ENCODE assay signal across 11 mouse cellular contexts in the genomic region with DNA sequence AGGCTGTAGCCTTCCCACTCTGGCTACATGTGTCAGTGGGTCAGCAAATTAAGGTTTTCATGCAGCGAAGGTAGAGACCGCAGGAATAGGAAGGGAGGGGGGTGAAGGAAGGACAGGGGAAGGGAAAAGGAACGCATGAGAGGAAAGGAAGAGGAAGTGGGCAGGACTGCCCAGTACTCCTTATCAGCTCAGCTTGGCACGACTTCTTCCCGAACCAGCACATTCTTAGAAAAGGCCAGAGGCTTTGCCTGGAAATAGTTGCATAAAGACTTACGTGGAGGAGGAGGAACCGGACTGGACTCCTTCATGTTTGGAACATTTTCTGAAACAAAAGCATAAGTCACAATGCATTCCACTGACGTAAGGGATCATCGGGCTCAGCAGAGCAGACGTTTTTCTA.
DNase-seq lines count a peak whose midpoint lies in the region; TF ChIP-seq lines count a peak whose summit lies in the region.
"Had no signal": no experiment of that assay in that cellular context is flagged by ENCODE, and none has a peak within 500 bp of the region (broad histone marks: within the 10 kb centered on the region; RNA-seq: fewer than 3 reads in every experiment).

No protein-coding gene starts in this region.

- peak; percentile 26 for DNase-seq in kidney, postnatal 10 days
- no peak for DNase-seq in kidney, adult 18-20 months
- DNase-seq in embryonic facial prominence, embryonic 10.5 days (ENCODE audit: low spot score), result no peak
- DNase-seq in heart, postnatal 4 days, result peak; percentile 41
- DNase-seq in lung, postnatal 36 days, result peak; percentile 75
- no peak for DNase-seq in thymus, adult 2 months
- no peak for DNase-seq in left cerebral cortex, adult 11 months (ENCODE audit: low spot score)
- DNase-seq in adrenal gland, adult 2 months, result no peak

- no peak for TF ChIP-seq POLR2A in thymus, adult 2 months (IDR thresholded peaks at IDR 0.05; ENCODE audit: control insufficient read depth, extremely low read depth, insufficient read depth, low read length, poor library complexity)

- H3K9me3 ChIP-seq in embryonic facial prominence, embryonic 10.5 days, result no peaks in the 10 kb centered on the region
- H3K9me3 ChIP-seq: hindbrain, embryonic 12.5 days; midbrain, embryonic 12.5 days; neural tube, embryonic 13.5 days had no signal

- H3K27me3 ChIP-seq in embryonic facial prominence, embryonic 10.5 days (replicated peaks; ENCODE audit: low read depth, poor library complexity, severe bottlenecking), result no peaks in the 10 kb centered on the region
- H3K27me3 ChIP-seq in thymus, adult 2 months (ENCODE audit: control insufficient read depth, insufficient read depth, low read length), result no peaks in the 10 kb centered on the region
- H3K27me3 ChIP-seq: hindbrain, embryonic 12.5 days; midbrain, embryonic 12.5 days; neural tube, embryonic 13.5 days had no signal

- TF ChIP-seq CTCF in thymus, adult 2 months (IDR thresholded peaks at IDR 0.05; ENCODE audit: borderline replicate concordance, control insufficient read depth, extremely low read depth, insufficient read depth, low read length, poor library complexity), result no peak

- WGBS in embryonic facial prominence, embryonic 10.5 days, result 77% methylated on average over 10 of the region's 10 CpGs
- 64% methylated on average over 10 of the region's 10 CpGs for WGBS in thymus, adult 2 months

- peaks cover 5% of the 10 kb centered on the region; the same call in 1 of the 2 replicates for H3K36me3 ChIP-seq in embryonic facial prominence, embryonic 10.5 days (replicated peaks)
- H3K36me3 ChIP-seq in thymus, adult 2 months (ENCODE audit: control insufficient read depth, insufficient read depth, low read length), result peaks cover 6% of the 10 kb centered on the region
- H3K36me3 ChIP-seq: hindbrain, embryonic 12.5 days; midbrain, embryonic 12.5 days had no signal

- H3K4me3 ChIP-seq in embryonic facial prominence, embryonic 10.5 days, result no peak overlapping the region
- no peak overlapping the region for H3K4me3 ChIP-seq in thymus, adult 2 months (ENCODE audit: control insufficient read depth, insufficient read depth, low read length)
- H3K4me3 ChIP-seq: hindbrain, embryonic 12.5 days; midbrain, embryonic 12.5 days; neural tube, embryonic 13.5 days had no signal

- H3K4me1 ChIP-seq in embryonic facial prominence, embryonic 10.5 days, result peaks cover 55% of the 10 kb centered on the region
- H3K4me1 ChIP-seq in thymus, adult 2 months (replicated peaks; ENCODE audit: control insufficient read depth, insufficient read depth, low read length), result no peaks in the 10 kb centered on the region

- H3K27ac ChIP-seq in embryonic facial prominence, embryonic 10.5 days (replicated peaks), result 0 out of 2 replicates have a peak overlapping the region, but pooled peaks have one; percentile 19
- H3K27ac ChIP-seq in thymus, adult 2 months (ENCODE audit: control insufficient read depth, insufficient read depth, low read length), result no peak overlapping the region
- H3K27ac ChIP-seq: hindbrain, embryonic 12.5 days; midbrain, embryonic 12.5 days; neural tube, embryonic 13.5 days had no signal

Comparison
In these comparisons a context has a peak if more than half of its experiments do, and no peak if none do; other contexts are left out.
1. DNase-seq: peak in kidney, postnatal 10 days (single experiment), heart, postnatal 4 days (single experiment) and lung, postnatal 36 days (single experiment); none in kidney, adult 18-20 months (single experiment), embryonic facial prominence, embryonic 10.5 days (single experiment), thymus, adult 2 months (single experiment), left cerebral cortex, adult 11 months (single experiment) and adrenal gland, adult 2 months (single experiment).